Mouse (Mus musculus) lung, adult 2 months (tissue): Measurements from ENCODE around the gene Fbxo7.

Source experiments
- CTCF ChIP-seq: fragments of 200-500 bp; IDR thresholded peaks from 2 replicates; pipeline ENCODE4 v1.5.1; 2011; ENCODE audit warnings: mild to moderate bottlenecking, low read length, control low read depth; ENCODE audit not compliant: insufficient read depth
- POLR2A ChIP-seq: fragments of 200-500 bp; IDR thresholded peaks from 2 replicates; pipeline ENCODE4 v1.6.1; 2011; ENCODE audit warnings: low read depth, mild to moderate bottlenecking, control low read depth, low read length, borderline replicate concordance; ENCODE audit errors: extremely low read depth

DNA sequence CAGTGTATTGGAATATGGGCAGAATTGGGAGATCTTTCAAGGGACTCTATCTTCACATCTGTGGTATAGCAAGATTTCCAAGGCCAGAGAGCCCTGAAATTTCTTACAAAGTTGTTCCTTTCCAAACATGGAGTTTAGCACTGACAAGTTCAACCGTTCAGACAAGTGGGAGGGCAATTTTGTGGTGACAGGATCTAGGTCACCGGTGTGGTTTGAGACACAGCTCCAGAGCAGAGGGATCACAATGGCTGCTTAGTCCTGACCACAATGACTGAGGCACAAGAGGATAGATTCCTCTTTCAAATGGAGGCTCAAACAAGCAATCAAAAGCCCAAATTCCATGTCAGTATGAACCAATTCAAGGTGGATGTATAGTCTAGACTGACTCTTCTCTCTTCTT is 10.6 kb upstream of the Fbxo7 start:
- no peak for TF ChIP-seq POLR2A
- TF ChIP-seq CTCF = no peak
